In the genomic region with DNA sequence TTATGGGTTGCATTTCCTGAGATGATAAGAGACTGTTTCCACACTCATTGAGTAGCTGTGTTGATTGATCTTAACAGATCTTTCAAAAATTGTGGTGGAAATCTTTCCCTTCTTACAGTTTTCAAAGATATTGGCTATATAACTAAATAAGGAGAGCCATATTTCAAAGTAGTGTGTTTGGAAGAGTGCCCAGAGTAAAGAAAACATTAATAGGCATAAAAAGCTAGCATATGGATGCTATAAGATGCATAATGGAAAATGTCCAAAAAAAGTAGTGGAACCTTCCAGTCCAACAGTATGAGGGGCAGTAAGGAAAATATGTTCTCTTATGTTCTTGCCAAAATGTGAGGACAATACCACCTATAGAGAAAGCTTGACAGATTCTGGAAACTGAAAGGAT, we compare ENCODE assay signal across 18 mouse cellular contexts.
"Had no signal": no experiment of that assay in that cellular context is flagged by ENCODE, and none has a peak within 500 bp of the region (broad histone marks: within the 10 kb centered on the region; RNA-seq: fewer than 3 reads in every experiment).

No protein-coding gene starts in this region.

- H3K9me3 ChIP-seq: limb, embryonic 12.5 days; liver, embryonic 15.5 days; megakaryocyte, embryonic 14.5 days; midbrain, embryonic 15.5 days; neural tube, embryonic 12.5 days had no signal

- H3K27ac ChIP-seq: kidney, postnatal 0 days; limb, embryonic 12.5 days; liver, embryonic 15.5 days; macrophage; midbrain, embryonic 15.5 days; neural tube, embryonic 12.5 days had no signal

- ATAC-seq: lung, postnatal 0 days; midbrain, embryonic 15.5 days had no signal

- DNase-seq: kidney, adult 9 months; kidney, postnatal 36 days; layer of hippocampus, adult 9-11 months; layer of hippocampus, postnatal 36 days; right cerebral cortex, postnatal 4 days; spleen, adult 18-20 months; thymus, adult 18-20 months; thymus, postnatal 14 days had no signal

- H3K4me3 ChIP-seq: limb, embryonic 12.5 days; liver, embryonic 15.5 days; megakaryocyte, embryonic 14.5 days; midbrain, embryonic 15.5 days; neural tube, embryonic 12.5 days had no signal

- H3K9ac ChIP-seq: limb, embryonic 12.5 days; liver, embryonic 15.5 days; midbrain, embryonic 15.5 days; neural tube, embryonic 12.5 days had no signal

- H3K36me3 ChIP-seq: limb, embryonic 12.5 days; liver, embryonic 15.5 days; midbrain, embryonic 15.5 days; neural tube, embryonic 12.5 days had no signal

- H3K27me3 ChIP-seq: limb, embryonic 12.5 days; liver, embryonic 15.5 days; megakaryocyte, embryonic 14.5 days; midbrain, embryonic 15.5 days; neural tube, embryonic 12.5 days had no signal

- H3K4me1 ChIP-seq: limb, embryonic 12.5 days; liver, embryonic 15.5 days; megakaryocyte, embryonic 14.5 days; midbrain, embryonic 15.5 days; neural tube, embryonic 12.5 days had no signal

- H3K4me2 ChIP-seq: limb, embryonic 12.5 days; liver, embryonic 11.5 days; liver, embryonic 15.5 days; midbrain, embryonic 11.5 days; midbrain, embryonic 15.5 days; neural tube, embryonic 12.5 days had no signal
